Mouse (Mus musculus) erythroblast, embryonic 14.5 days (primary cell): ENCODE results near the gene Pip4k2b.

ENCODE experiments used
- GATA1 ChIP-seq: IDR thresholded peaks from 2 replicates; pipeline ENCODE4 v1.6.1; 2012; ENCODE audit warnings: low read length, inconsistent platforms, mixed read lengths
- TAL1 ChIP-seq: IDR thresholded peaks from 3 replicates; pipeline ENCODE4 v1.6.1; 2012; ENCODE audit warnings: low read length, inconsistent platforms, mixed read lengths

- TF ChIP-seq TAL1 (no peak), GATA1 (no peak)
These were observed 47.8 kb downstream of the Pip4k2b start for GRCm38 (mm10) chr11:97696669-97697068.
